Mouse (Mus musculus) G1E (cell line): ENCODE measurements around the gene Sugct. TPM values are rescaled to one million over a fixed set of nuclear protein-coding genes. Genes with fewer than 3 reads are reported as not detected.

ENCODE experiments used
- ATAC-seq: 2 replicates; pipeline ENCODE4 v1.8.0; 2016; ENCODE audit warnings: mild to moderate bottlenecking; ENCODE audit not compliant: insufficient number of reproducible peaks, poor library complexity, low FRiP score, severe bottlenecking; ENCODE audit errors: extremely low read depth
- DNase-seq: peaks from one replicate; pipeline ENCODE4 v3.0.0; 2012; ENCODE audit warnings: low spot score
- H3K27me3 ChIP-seq: 2 replicates; pipeline ENCODE4 v1.6.1; 2012; ENCODE audit warnings: mild to moderate bottlenecking, low read length, inconsistent platforms; ENCODE audit not compliant: insufficient read depth
- H3K36me3 ChIP-seq: replicated peaks from 2 replicates; pipeline ENCODE3; 2012; ENCODE audit warnings: mild to moderate bottlenecking, inconsistent platforms
- H3K4me1 ChIP-seq: 2 replicates; pipeline ENCODE4 v1.6.1; 2012; ENCODE audit warnings: low read depth, low read length, inconsistent platforms, mixed read lengths; ENCODE audit not compliant: insufficient read depth
- H3K4me3 ChIP-seq: 2 replicates; pipeline ENCODE4 v1.5.1; 2012; ENCODE audit warnings: low read depth, mild to moderate bottlenecking, inconsistent platforms, low read length, moderate library complexity, mixed read lengths
- H3K9me3 ChIP-seq: replicated peaks from 2 replicates; pipeline ENCODE4 v1.6.1; 2012; ENCODE audit warnings: inconsistent platforms
- CTCF ChIP-seq: IDR thresholded peaks from 2 replicates; pipeline ENCODE4 v1.5.1; 2012; ENCODE audit warnings: low read depth, low read length, inconsistent platforms, mixed read lengths
- GATA1 ChIP-seq: IDR thresholded peaks from 2 replicates; pipeline ENCODE4 v1.6.1; 2012; ENCODE audit warnings: borderline replicate concordance, low read length, inconsistent platforms, mixed read lengths
- GATA2 ChIP-seq: IDR thresholded peaks from 2 replicates; pipeline ENCODE4 v1.6.1; 2012; ENCODE audit warnings: low read depth, low read length, inconsistent platforms, borderline replicate concordance
- POLR2AphosphoS5 ChIP-seq: IDR thresholded peaks from 2 replicates; pipeline ENCODE4 v1.6.1; 2012; ENCODE audit warnings: low read depth, low read length, inconsistent platforms; ENCODE audit not compliant: insufficient replicate concordance
- TAL1 ChIP-seq: conservative IDR thresholded peaks from 2 replicates; pipeline ENCODE4 v1.6.1; 2012; ENCODE audit warnings: low read depth, low read length, inconsistent platforms, mixed read lengths
- polyA plus RNA-seq: library from polyadenylated mRNA; stranded (reverse); fragments of >175 nt; gene quantifications from 2 replicates; pipeline ENCODE4 v1.2.3, GENCODE M21; 2012
- total RNA-seq, 2 experiments: library from RNA; stranded (forward) in 1 of 2; stranded (reverse) in 1 of 2; fragments of 200-1000 nt in 1 of 2; fragments of >200 nt in 1 of 2; fragmentation: Nextera tagmentation in 1 of 2; gene quantifications; 2 replicates each; pipeline ENCODE4 v1.2.3; 2014 to 2017

Gene Sugct
- total and polyA plus RNA-seq, 3 experiments = 1.1 to 4.8 (median 1.8) TPM

- ATAC-seq (no peak), DNase-seq (no peak)
- Histone ChIP-seq H3K27me3 (no peaks in the 10 kb centered on the region), H3K36me3 (no peaks in the 10 kb centered on the region), H3K4me3 (no peak overlapping the region), H3K4me1 (no peaks in the 10 kb centered on the region), H3K9me3 (no peaks in the 10 kb centered on the region)
- no peak for TF ChIP-seq GATA1
These were observed 629.8 kb downstream of the Sugct start for GRCm38 (mm10) chr13:17065552-17065951.

- no peak overlapping the region for H3K4me3 ChIP-seq
- ATAC-seq (no peak), DNase-seq (no peak)
- no peaks in the 10 kb centered on the region for H3K27me3 ChIP-seq
- no peaks in the 10 kb centered on the region for H3K4me1 ChIP-seq
- TF ChIP-seq POLR2AphosphoS5 = no peak
- TF ChIP-seq CTCF = no peak
- no peak for TF ChIP-seq GATA1
- TF ChIP-seq TAL1 = no peak
- no peak for TF ChIP-seq GATA2
- no peaks in the 10 kb centered on the region for H3K9me3 ChIP-seq
- no peaks in the 10 kb centered on the region for H3K36me3 ChIP-seq
These were observed 638.7 kb downstream of the Sugct start for GRCm38 (mm10) chr13:17056650-17057049.

- Histone ChIP-seq H3K36me3 (no peaks in the 10 kb centered on the region), H3K27me3 (no peaks in the 10 kb centered on the region), H3K9me3 (no peaks in the 10 kb centered on the region), H3K4me1 (no peaks in the 10 kb centered on the region), H3K4me3 (no peak overlapping the region)
- ATAC-seq (no peak), DNase-seq (no peak)
- TF ChIP-seq TAL1 (no peak), CTCF (no peak), POLR2AphosphoS5 (no peak), GATA2 (no peak), GATA1 (no peak)
These were observed 651.7 kb downstream of the Sugct start for GRCm38 (mm10) chr13:17043426-17044224.

GRCm38 (mm10) chr13:17042332-17042731 is 653.0 kb downstream of the Sugct start:
- no peak for DNase-seq
- Histone ChIP-seq H3K9me3 (no peaks in the 10 kb centered on the region), H3K27me3 (no peaks in the 10 kb centered on the region), H3K4me1 (no peaks in the 10 kb centered on the region), H3K36me3 (no peaks in the 10 kb centered on the region), H3K4me3 (no peak overlapping the region)
- no peak for TF ChIP-seq GATA2
- no peak for TF ChIP-seq CTCF
- no peak for TF ChIP-seq GATA1
- TF ChIP-seq POLR2AphosphoS5 = no peak
- TF ChIP-seq TAL1 = no peak
- ATAC-seq = no peak

GRCm38 (mm10) chr13:17039727-17040126 is 655.6 kb downstream of the Sugct start:
- ATAC-seq = no peak
- no peaks in the 10 kb centered on the region for H3K9me3 ChIP-seq
- no peaks in the 10 kb centered on the region for H3K4me1 ChIP-seq

GRCm38 (mm10) chr13:17038341-17038740 is 657.0 kb downstream of the Sugct start:
- Histone ChIP-seq H3K4me3 (no peak overlapping the region), H3K27me3 (no peaks in the 10 kb centered on the region), H3K9me3 (no peaks in the 10 kb centered on the region), H3K4me1 (no peaks in the 10 kb centered on the region), H3K36me3 (no peaks in the 10 kb centered on the region)
- TF ChIP-seq CTCF = no peak
- no peak for TF ChIP-seq GATA1
- no peak for TF ChIP-seq TAL1
- TF ChIP-seq POLR2AphosphoS5 = no peak
- no peak for TF ChIP-seq GATA2
- DNase-seq (no peak), ATAC-seq (no peak)

More at GRCm38 (mm10) chr13:17039727-17040126, 655.6 kb downstream of the Sugct start:
- H3K36me3 ChIP-seq = no peaks in the 10 kb centered on the region
- TF ChIP-seq CTCF (no peak), GATA2 (no peak), TAL1 (no peak), POLR2AphosphoS5 (no peak), GATA1 (no peak)
- no peak overlapping the region for H3K4me3 ChIP-seq
- H3K27me3 ChIP-seq = no peaks in the 10 kb centered on the region
- DNase-seq = no peak
